8 mouse cellular contexts compared by ENCODE assay signal in the genomic region with DNA sequence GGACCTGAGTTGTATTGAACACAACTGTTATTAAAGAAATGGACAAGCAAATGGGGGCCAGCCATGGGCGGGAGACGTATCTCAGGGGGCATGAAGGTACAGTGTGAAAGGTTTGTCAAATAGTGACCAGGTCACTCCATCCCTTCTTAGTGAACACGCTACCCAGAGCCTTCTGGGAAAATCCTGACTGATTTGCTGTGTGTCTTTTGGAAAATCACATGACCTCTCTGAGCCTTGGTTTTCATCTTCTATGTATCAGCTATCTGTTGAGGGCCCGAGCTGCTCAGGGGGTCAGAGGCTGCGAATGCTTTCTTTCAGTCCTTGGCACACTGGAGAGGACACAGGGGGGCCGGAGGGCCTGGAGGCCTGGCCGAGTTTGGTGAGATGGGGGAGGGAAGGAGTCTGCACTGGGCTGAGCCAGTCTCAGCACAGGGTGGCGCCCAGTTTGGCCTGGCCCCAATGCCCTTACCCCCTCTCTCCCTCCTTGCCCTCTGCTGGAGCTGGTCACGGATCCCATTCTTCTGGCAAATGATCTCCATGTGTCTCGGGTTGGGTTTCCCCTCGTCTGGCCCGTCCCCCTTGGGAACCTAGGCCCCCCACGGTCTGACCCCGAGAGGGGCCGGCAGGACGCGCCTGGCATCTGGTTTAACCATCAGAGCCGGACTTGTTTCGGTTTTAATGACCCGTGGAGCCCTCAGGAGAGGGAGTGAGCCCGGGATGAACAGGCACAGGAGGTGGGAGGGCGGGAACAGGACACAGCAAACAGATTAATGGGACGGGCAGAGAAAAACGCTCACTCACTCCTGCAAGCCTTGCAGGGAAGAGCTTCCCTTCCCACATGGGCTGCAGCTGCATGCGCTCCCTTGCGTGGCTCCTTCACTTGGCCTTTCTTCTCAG.
A peak's percentile ranks its signal among the peaks of the same experiment; 100 is the strongest.
DNase-seq lines count a peak whose midpoint lies in the region; ATAC-seq and TF ChIP-seq lines count a peak whose summit lies in the region.

No protein-coding gene starts in this region.

- no peak for TF ChIP-seq EP300 in heart, postnatal 0 days (IDR thresholded peaks at IDR 0.05; ENCODE audit: low read depth)
- TF ChIP-seq EP300 in stomach, postnatal 0 days (optimal IDR thresholded peaks at IDR 0.05), result no peak

- no peak for TF ChIP-seq CTCF in heart, postnatal 0 days (IDR thresholded peaks at IDR 0.05; ENCODE audit: low read depth)
- no peak for TF ChIP-seq CTCF in stomach, postnatal 0 days (IDR thresholded peaks at IDR 0.05; ENCODE audit: low read depth)

- H3K27me3 ChIP-seq in embryonic facial prominence, embryonic 12.5 days, result no peaks in the 10 kb centered on the region
- peaks cover 54% of the 10 kb centered on the region for H3K27me3 ChIP-seq in heart, postnatal 0 days (ENCODE audit: control insufficient read depth, insufficient read depth, low read length)
- 0 out of 2 replicates have a peak, but pooled peaks cover 10% of the 10 kb centered on the region for H3K27me3 ChIP-seq in limb, embryonic 15.5 days
- H3K27me3 ChIP-seq in stomach, postnatal 0 days (ENCODE audit: control insufficient read depth, insufficient read depth, low read length), result no peaks in the 10 kb centered on the region; the same call in 1 of the 2 replicates

- ATAC-seq in embryonic facial prominence, embryonic 12.5 days (ENCODE audit: insufficient number of reproducible peaks, insufficient read depth, low FRiP score, low TSS enrichment), result 0 out of 2 replicates have a peak, but pooled peaks have one; percentile 22
- ATAC-seq in heart, postnatal 0 days (ENCODE audit: insufficient read depth, low read depth), result 0 out of 2 replicates have a peak, but pooled peaks have one; percentile 16
- no peak for ATAC-seq in limb, embryonic 15.5 days (ENCODE audit: insufficient number of reproducible peaks, low FRiP score, low TSS enrichment, low read depth)
- ATAC-seq in stomach, postnatal 0 days (ENCODE audit: low FRiP score, low TSS enrichment), result 0 out of 2 replicates have a peak, but pooled peaks have one; percentile 17
- ATAC-seq in monocyte, adult 5-6 weeks (replicated peaks; ENCODE audit: insufficient number of reproducible peaks, low FRiP score, low TSS enrichment, poor library complexity, severe bottlenecking), result no peak
- no peak for ATAC-seq in erythroid progenitor cell, adult 5-6 weeks (replicated peaks; ENCODE audit: low FRiP score, poor library complexity, severe bottlenecking)

- no peaks in the 10 kb centered on the region for H3K9me3 ChIP-seq in embryonic facial prominence, embryonic 12.5 days
- H3K9me3 ChIP-seq in heart, postnatal 0 days (replicated peaks; ENCODE audit: control insufficient read depth, low read length), result no peaks in the 10 kb centered on the region
- H3K9me3 ChIP-seq in limb, embryonic 15.5 days, result no peaks in the 10 kb centered on the region
- H3K9me3 ChIP-seq in stomach, postnatal 0 days (ENCODE audit: control insufficient read depth, low read length), result no peaks in the 10 kb centered on the region

- H3K4me3 ChIP-seq in embryonic facial prominence, embryonic 12.5 days, result no peak overlapping the region
- H3K4me3 ChIP-seq in heart, postnatal 0 days (ENCODE audit: low read depth, low read length), result peak overlapping the region; percentile 18; the same call in 1 of the 2 replicates
- H3K4me3 ChIP-seq in limb, embryonic 15.5 days, result peak overlapping the region; percentile 12; the same call in 1 of the 2 replicates
- H3K4me3 ChIP-seq in stomach, postnatal 0 days (ENCODE audit: low read depth, low read length), result peak overlapping the region; percentile 3; the same call in 1 of the 2 replicates

- DNase-seq in ES-CJ7 (ENCODE audit: low read depth, low spot score), result peak; percentile 14
- no peak for DNase-seq in heart, postnatal 0 days (ENCODE audit: low spot score)
- DNase-seq in stomach, postnatal 0 days (ENCODE audit: low spot score), result no peak
- no peak for DNase-seq in thymus, postnatal 0 days (ENCODE audit: low spot score)

- peak overlapping the region; percentile 40; the same call in 1 of the 2 replicates for H3K9ac ChIP-seq in embryonic facial prominence, embryonic 12.5 days
- no peak overlapping the region for H3K9ac ChIP-seq in heart, postnatal 0 days (replicated peaks; ENCODE audit: low read depth, low read length)
- H3K9ac ChIP-seq in limb, embryonic 15.5 days, result no peak overlapping the region
- peak overlapping the region; percentile 35 for H3K9ac ChIP-seq in stomach, postnatal 0 days (ENCODE audit: low read length)

- H3K4me2 ChIP-seq in embryonic facial prominence, embryonic 12.5 days (replicated peaks), result peak overlapping the region; percentile 43
- H3K4me2 ChIP-seq in heart, postnatal 0 days (ENCODE audit: low read depth, low read length), result peak overlapping the region; percentile 46
- peak overlapping the region; percentile 30 for H3K4me2 ChIP-seq in limb, embryonic 15.5 days
- peak overlapping the region; percentile 35 for H3K4me2 ChIP-seq in stomach, postnatal 0 days (replicated peaks; ENCODE audit: low read depth)

- WGBS in embryonic facial prominence, embryonic 12.5 days, result 12% methylated on average over 26 of the region's 26 CpGs
- 29% methylated on average over 26 of the region's 26 CpGs for WGBS in heart, postnatal 0 days
- WGBS in limb, embryonic 15.5 days, result 21% methylated on average over 26 of the region's 26 CpGs
- WGBS in stomach, postnatal 0 days, result 29% methylated on average over 25 of the region's 26 CpGs

- H3K27ac ChIP-seq in embryonic facial prominence, embryonic 12.5 days, result peak overlapping the region; percentile 81
- no peak overlapping the region for H3K27ac ChIP-seq in heart, postnatal 0 days (ENCODE audit: low read depth)
- H3K27ac ChIP-seq in limb, embryonic 15.5 days, result peak overlapping the region; percentile 54
- no peak overlapping the region for H3K27ac ChIP-seq in stomach, postnatal 0 days (replicated peaks)

- H3K36me3 ChIP-seq in embryonic facial prominence, embryonic 12.5 days, result no peaks in the 10 kb centered on the region
- H3K36me3 ChIP-seq in heart, postnatal 0 days (replicated peaks; ENCODE audit: control insufficient read depth, insufficient read depth, low read length), result no peaks in the 10 kb centered on the region
- H3K36me3 ChIP-seq in limb, embryonic 15.5 days, result no peaks in the 10 kb centered on the region
- H3K36me3 ChIP-seq in stomach, postnatal 0 days (ENCODE audit: control insufficient read depth, insufficient read depth, low read length), result no peaks in the 10 kb centered on the region

- H3K4me1 ChIP-seq in embryonic facial prominence, embryonic 12.5 days, result peaks cover 53% of the 10 kb centered on the region
- peaks cover 41% of the 10 kb centered on the region for H3K4me1 ChIP-seq in heart, postnatal 0 days (ENCODE audit: control insufficient read depth, insufficient read depth)
- peaks cover 38% of the 10 kb centered on the region for H3K4me1 ChIP-seq in limb, embryonic 15.5 days
- H3K4me1 ChIP-seq in stomach, postnatal 0 days (replicated peaks; ENCODE audit: control insufficient read depth, insufficient read depth), result no peaks in the 10 kb centered on the region

Comparison
In these comparisons a context has a peak if more than half of its experiments do, and no peak if none do; other contexts are left out.
1. ATAC-seq: peak in embryonic facial prominence, embryonic 12.5 days (single experiment), heart, postnatal 0 days (single experiment) and stomach, postnatal 0 days (single experiment); none in limb, embryonic 15.5 days (single experiment), monocyte, adult 5-6 weeks (single experiment) and erythroid progenitor cell, adult 5-6 weeks (single experiment).
2. H3K27ac ChIP-seq: peak in embryonic facial prominence, embryonic 12.5 days (single experiment) and limb, embryonic 15.5 days (single experiment); none in heart, postnatal 0 days (single experiment) and stomach, postnatal 0 days (single experiment).
3. H3K9ac ChIP-seq: peak in embryonic facial prominence, embryonic 12.5 days (single experiment) and stomach, postnatal 0 days (single experiment); none in heart, postnatal 0 days (single experiment) and limb, embryonic 15.5 days (single experiment).
4. Peak in every context shown above with its lines, with median percentiles within 50 percentile points of each other: H3K4me2 ChIP-seq.